Mouse (Mus musculus) hindbrain, embryonic 13.5 days (tissue): Measurements from ENCODE around the gene Gm44502. TPM values are rescaled to one million over a fixed set of nuclear protein-coding genes. Genes with fewer than 3 reads are reported as not detected.

Experiments used
- ATAC-seq: fragments of 200-750 bp; cut with Nextera tagmentation; 2 replicates; pipeline ENCODE4 v1.8.0; 2017; ENCODE audit warnings: moderate TSS enrichment; ENCODE audit not compliant: low FRiP score
- H3K27ac ChIP-seq: fragments of 300-500 bp; sonication (generic); 2 replicates; pipeline ENCODE4 v1.5.1; 2015; ENCODE audit warnings: inconsistent platforms, mild to moderate bottlenecking, moderate library complexity
- H3K27me3 ChIP-seq: fragments of 300-500 bp; sonication (generic); 2 replicates; pipeline ENCODE4 v1.6.1; 2015; ENCODE audit warnings: mild to moderate bottlenecking, inconsistent platforms
- H3K36me3 ChIP-seq: fragments of 300-500 bp; sonication (generic); 2 replicates; pipeline ENCODE4 v1.6.1; 2015; ENCODE audit warnings: mild to moderate bottlenecking, inconsistent platforms
- H3K4me1 ChIP-seq: fragments of 300-500 bp; sonication (generic); replicated peaks from 2 replicates; pipeline ENCODE4 v1.6.1; 2015; ENCODE audit warnings: inconsistent platforms
- H3K4me2 ChIP-seq: fragments of 300-500 bp; sonication (generic); 2 replicates; pipeline ENCODE4 v1.6.1; 2015; ENCODE audit warnings: inconsistent platforms, mild to moderate bottlenecking, moderate library complexity
- H3K4me3 ChIP-seq: fragments of 300-500 bp; sonication (generic); 2 replicates; pipeline ENCODE4 v1.5.1; 2015; ENCODE audit warnings: mild to moderate bottlenecking, inconsistent platforms
- H3K9ac ChIP-seq: fragments of 300-500 bp; sonication (generic); 2 replicates; pipeline ENCODE4 v1.6.1; 2015; ENCODE audit warnings: mild to moderate bottlenecking, inconsistent platforms
- H3K9me3 ChIP-seq: fragments of 300-500 bp; sonication (generic); 2 replicates; pipeline ENCODE4 v1.6.1; 2016; ENCODE audit warnings: inconsistent platforms
- WGBS: fragments of 180-500 bp; shearing (Covaris S2); methylation state at CpG from one replicate; pipeline ENCODE4 v1.1.7; 2015; 5-methylcytosine and 5-hydroxymethylcytosine counted together
- polyA plus RNA-seq: library from polyadenylated mRNA; unstranded; fragments of >200 nt; fragmentation: Nextera tagmentation; extraction: Ambion mirVana; gene quantifications from 2 replicates; pipeline ENCODE4 v1.2.1, GENCODE M21; 2015

The Gm44502 gene
- polyA plus RNA-seq, 1 experiment from 2014 or later = not detected

- H3K4me2 ChIP-seq = no peak overlapping the region
- no peaks in the 10 kb centered on the region for H3K9me3 ChIP-seq
- no peak overlapping the region for H3K27ac ChIP-seq
- ATAC-seq = no peak
- 29% methylated on average over 2 of the region's 2 CpGs for WGBS
- H3K27me3 ChIP-seq = no peaks in the 10 kb centered on the region
- peaks cover 13% of the 10 kb centered on the region for H3K4me1 ChIP-seq
- H3K36me3 ChIP-seq = peaks cover 9% of the 10 kb centered on the region
- no peak overlapping the region for H3K9ac ChIP-seq
- H3K4me3 ChIP-seq = no peak overlapping the region
These were observed 39.1 kb upstream of the Gm44502 start for GRCm38 (mm10) chr15:89468577-89468976.

DNA sequence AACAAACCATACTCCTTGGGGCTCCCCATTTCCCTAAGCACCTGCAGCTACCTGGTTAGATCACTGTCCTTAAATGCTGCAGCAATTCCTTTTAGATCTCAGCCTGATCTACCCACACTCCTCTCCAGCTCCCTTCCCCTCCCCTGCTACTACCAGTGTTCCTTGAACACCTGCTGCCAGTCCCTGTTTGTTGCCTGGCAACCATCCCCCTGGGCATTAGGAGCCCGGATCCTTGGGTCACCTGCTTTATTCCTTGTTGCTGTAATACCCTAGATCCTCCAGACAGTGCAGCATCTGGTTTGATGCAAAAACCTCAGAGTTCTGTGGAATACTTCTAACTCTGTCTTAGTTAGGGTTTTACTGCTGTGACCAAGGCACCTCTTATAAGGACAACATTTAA lies 35.6 kb upstream of the Gm44502 start:
- Histone ChIP-seq H3K36me3 (peaks cover 44% of the 10 kb centered on the region), H3K27ac (peak overlapping the region; percentile 55; the same call in 1 of the 2 replicates), H3K4me1 (peaks cover 13% of the 10 kb centered on the region), H3K9ac (no peak overlapping the region), H3K4me3 (no peak overlapping the region), H3K27me3 (no peaks in the 10 kb centered on the region), H3K9me3 (no peaks in the 10 kb centered on the region), H3K4me2 (no peak overlapping the region)
- ATAC-seq = peak; percentile 47; the same call in 1 of the 2 replicates
- WGBS = 0% methylated on average over 1 of the region's 1 CpGs

DNA sequence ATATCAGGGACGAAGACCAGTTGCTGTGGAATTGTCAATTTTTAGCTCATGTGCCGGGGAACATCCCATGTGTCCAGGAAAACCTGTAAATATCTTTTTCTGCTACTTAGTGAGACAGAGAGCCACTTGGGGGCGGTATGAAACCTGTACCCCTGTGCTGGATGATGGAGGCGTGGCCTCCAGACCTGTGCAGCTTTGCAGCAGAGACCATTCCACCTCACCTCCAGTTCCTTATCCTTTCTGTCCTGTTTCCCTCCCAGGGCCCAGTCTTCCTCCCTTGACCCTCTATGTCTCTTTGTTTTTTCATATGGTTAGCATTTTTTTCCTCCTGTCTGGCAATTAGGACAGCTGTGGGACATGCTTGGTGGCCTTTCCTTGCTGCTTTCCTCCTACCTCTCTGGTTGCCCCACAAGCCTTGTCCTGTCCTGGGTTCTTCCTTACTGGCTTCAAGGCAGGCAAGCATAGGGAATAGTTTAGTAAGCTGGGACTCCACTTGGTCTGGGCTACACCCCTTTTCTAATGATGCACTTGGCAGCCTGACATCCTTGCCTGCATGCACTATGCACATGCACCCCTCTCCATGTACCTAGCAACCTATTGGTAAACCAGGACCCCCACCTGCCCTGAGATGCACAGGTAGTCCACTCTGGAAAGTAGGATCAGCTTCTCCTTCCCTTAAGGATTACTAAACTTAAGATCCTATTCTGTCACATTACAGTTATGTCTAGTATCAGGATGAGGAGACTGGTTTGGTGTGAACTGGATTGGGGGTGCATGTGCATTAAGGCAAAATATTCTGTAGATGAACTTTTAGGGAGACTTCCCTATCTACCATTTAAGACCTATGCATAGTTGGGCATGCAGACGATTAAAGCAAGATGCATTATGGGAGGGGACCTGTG lies 34.1 kb upstream of the Gm44502 start:
- Histone ChIP-seq H3K4me3 (no peak overlapping the region), H3K4me2 (no peak overlapping the region), H3K9ac (no peak overlapping the region), H3K4me1 (peaks cover 13% of the 10 kb centered on the region), H3K27ac (no peak overlapping the region), H3K9me3 (no peaks in the 10 kb centered on the region), H3K36me3 (peaks cover 58% of the 10 kb centered on the region), H3K27me3 (no peaks in the 10 kb centered on the region)
- ATAC-seq = no peak
- WGBS = 75% methylated on average over 5 of the region's 5 CpGs

- no peak overlapping the region for H3K4me3 ChIP-seq
- no peak overlapping the region for H3K9ac ChIP-seq
- H3K27me3 ChIP-seq = no peaks in the 10 kb centered on the region
- ATAC-seq = no peak
- H3K4me2 ChIP-seq = no peak overlapping the region
- peaks cover 72% of the 10 kb centered on the region for H3K36me3 ChIP-seq
- H3K27ac ChIP-seq = no peak overlapping the region
- WGBS = 86% methylated on average over 7 of the region's 7 CpGs
- H3K9me3 ChIP-seq = no peaks in the 10 kb centered on the region
- H3K4me1 ChIP-seq = peaks cover 20% of the 10 kb centered on the region
These were observed 32.7 kb upstream of the Gm44502 start for GRCm38 (mm10) chr15:89462176-89462575.

GRCm38 (mm10) chr15:89461321-89461720 lies 31.8 kb upstream of the Gm44502 start:
- H3K27ac ChIP-seq = no peak overlapping the region
- 88% methylated on average over 15 of the region's 15 CpGs for WGBS

DNA sequence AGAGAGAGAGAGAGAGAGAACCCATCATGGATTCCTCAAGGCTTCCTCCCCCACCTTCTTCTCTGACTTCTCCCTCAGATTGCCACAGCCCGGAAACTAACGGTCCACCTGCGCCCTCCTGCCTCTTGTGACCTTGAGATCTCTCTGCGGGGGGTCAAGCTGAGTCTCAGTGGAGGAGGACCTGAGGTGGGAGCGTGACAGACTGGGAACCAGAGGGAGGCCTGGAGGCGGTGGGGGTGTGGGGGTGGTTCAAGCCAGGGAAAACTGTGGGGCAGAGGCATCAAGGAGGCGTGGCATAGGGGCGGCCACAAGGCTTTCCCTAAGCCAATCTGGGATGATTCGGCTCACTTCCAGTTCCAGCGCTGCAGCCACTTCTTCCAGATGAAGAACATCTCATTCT lies 30.8 kb upstream of the Gm44502 start:
- no peaks in the 10 kb centered on the region for H3K9me3 ChIP-seq
- H3K27ac ChIP-seq = no peak overlapping the region
- peaks cover 82% of the 10 kb centered on the region for H3K36me3 ChIP-seq
- H3K4me1 ChIP-seq = peaks cover 37% of the 10 kb centered on the region
- H3K9ac ChIP-seq = no peak overlapping the region
- no peak overlapping the region for H3K4me3 ChIP-seq
- ATAC-seq = no peak
- no peaks in the 10 kb centered on the region for H3K27me3 ChIP-seq
- H3K4me2 ChIP-seq = no peak overlapping the region
- 77% methylated on average over 10 of the region's 10 CpGs for WGBS

More at GRCm38 (mm10) chr15:89461321-89461720, 31.8 kb upstream of the Gm44502 start:
- H3K36me3 ChIP-seq = peaks cover 81% of the 10 kb centered on the region
- no peaks in the 10 kb centered on the region for H3K9me3 ChIP-seq
- H3K9ac ChIP-seq = no peak overlapping the region
- no peak for ATAC-seq
- peaks cover 29% of the 10 kb centered on the region for H3K4me1 ChIP-seq
- no peak overlapping the region for H3K4me3 ChIP-seq
- H3K27me3 ChIP-seq = no peaks in the 10 kb centered on the region
- no peak overlapping the region for H3K4me2 ChIP-seq

GRCm38 (mm10) chr15:89459821-89460220 lies 30.3 kb upstream of the Gm44502 start:
- no peak overlapping the region for H3K4me2 ChIP-seq
- WGBS = 93% methylated on average over 7 of the region's 7 CpGs
- ATAC-seq = no peak
- H3K9me3 ChIP-seq = no peaks in the 10 kb centered on the region
- peaks cover 82% of the 10 kb centered on the region for H3K36me3 ChIP-seq
- peaks cover 37% of the 10 kb centered on the region for H3K4me1 ChIP-seq
- no peak overlapping the region for H3K27ac ChIP-seq
- H3K9ac ChIP-seq = no peak overlapping the region
- no peaks in the 10 kb centered on the region for H3K27me3 ChIP-seq
- H3K4me3 ChIP-seq = no peak overlapping the region

GRCm38 (mm10) chr15:89458942-89459341 lies 29.4 kb upstream of the Gm44502 start:
- Histone ChIP-seq H3K4me3 (no peak overlapping the region), H3K4me2 (no peak overlapping the region), H3K27me3 (no peaks in the 10 kb centered on the region), H3K9ac (no peak overlapping the region), H3K9me3 (no peaks in the 10 kb centered on the region), H3K27ac (no peak overlapping the region), H3K36me3 (peaks cover 76% of the 10 kb centered on the region), H3K4me1 (peaks cover 36% of the 10 kb centered on the region)
- 94% methylated on average over 15 of the region's 15 CpGs for WGBS
- ATAC-seq = no peak

DNA sequence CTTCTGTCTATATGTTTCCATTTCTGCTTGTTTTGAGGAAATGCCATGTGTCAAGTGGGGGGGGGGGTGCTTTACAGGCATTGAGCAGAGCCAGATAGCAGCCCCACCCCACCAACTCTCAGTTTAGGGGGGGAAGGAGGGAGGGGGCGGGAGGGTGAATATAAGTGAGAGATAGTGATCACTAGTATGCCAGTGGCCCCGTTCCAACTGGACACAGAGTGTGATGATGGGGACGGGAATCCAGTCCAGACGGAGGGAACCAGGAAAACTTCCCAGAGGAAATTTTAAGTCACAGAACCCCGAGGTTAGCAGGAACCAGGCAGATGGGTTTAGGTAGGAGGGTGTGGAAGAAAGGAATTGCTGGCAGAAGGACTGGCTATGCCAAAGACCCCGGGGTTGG lies 26.1 kb upstream of the Gm44502 start:
- Histone ChIP-seq H3K36me3 (peaks cover 43% of the 10 kb centered on the region), H3K4me2 (peak overlapping the region; percentile 87), H3K9me3 (no peaks in the 10 kb centered on the region), H3K27me3 (peaks cover 11% of the 10 kb centered on the region; the same call in 1 of the 2 replicates), H3K4me3 (peak overlapping the region; percentile 72), H3K4me1 (peaks cover 43% of the 10 kb centered on the region), H3K9ac (peak overlapping the region; percentile 88), H3K27ac (no peak overlapping the region)
- ATAC-seq = no peak
- 74% methylated on average over 6 of the region's 6 CpGs for WGBS

DNA sequence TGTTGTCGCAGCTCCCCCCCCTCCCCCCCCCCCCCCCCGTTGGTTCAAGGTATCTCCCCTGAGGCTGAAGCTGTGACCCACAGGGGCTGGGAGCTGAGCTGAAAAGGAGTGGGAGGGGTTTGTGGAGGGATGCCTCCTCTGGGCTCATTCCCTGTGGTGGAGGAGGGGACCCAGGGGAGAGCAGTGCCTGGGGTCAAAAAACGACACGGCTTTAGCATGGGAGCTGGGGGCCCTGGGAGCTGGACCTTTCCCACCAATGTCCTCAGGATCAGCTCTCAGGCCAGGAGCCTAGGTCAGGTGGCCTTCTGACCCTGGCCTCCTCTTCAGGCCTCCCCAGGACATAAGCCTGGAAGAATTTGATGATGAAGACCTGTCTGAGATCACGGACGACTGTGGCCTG lies 25.4 kb upstream of the Gm44502 start:
- peak overlapping the region; percentile 87 for H3K4me2 ChIP-seq
- peaks cover 43% of the 10 kb centered on the region for H3K4me1 ChIP-seq
- peak overlapping the region; percentile 88 for H3K9ac ChIP-seq
- no peaks in the 10 kb centered on the region for H3K9me3 ChIP-seq
- WGBS = 16% methylated on average over 4 of the region's 6 CpGs
- peak overlapping the region; percentile 72 for H3K4me3 ChIP-seq
- H3K36me3 ChIP-seq = peaks cover 36% of the 10 kb centered on the region
- peak overlapping the region; percentile 90 for H3K27ac ChIP-seq
- peaks cover 11% of the 10 kb centered on the region; the same call in 1 of the 2 replicates for H3K27me3 ChIP-seq
- ATAC-seq = no peak

DNA sequence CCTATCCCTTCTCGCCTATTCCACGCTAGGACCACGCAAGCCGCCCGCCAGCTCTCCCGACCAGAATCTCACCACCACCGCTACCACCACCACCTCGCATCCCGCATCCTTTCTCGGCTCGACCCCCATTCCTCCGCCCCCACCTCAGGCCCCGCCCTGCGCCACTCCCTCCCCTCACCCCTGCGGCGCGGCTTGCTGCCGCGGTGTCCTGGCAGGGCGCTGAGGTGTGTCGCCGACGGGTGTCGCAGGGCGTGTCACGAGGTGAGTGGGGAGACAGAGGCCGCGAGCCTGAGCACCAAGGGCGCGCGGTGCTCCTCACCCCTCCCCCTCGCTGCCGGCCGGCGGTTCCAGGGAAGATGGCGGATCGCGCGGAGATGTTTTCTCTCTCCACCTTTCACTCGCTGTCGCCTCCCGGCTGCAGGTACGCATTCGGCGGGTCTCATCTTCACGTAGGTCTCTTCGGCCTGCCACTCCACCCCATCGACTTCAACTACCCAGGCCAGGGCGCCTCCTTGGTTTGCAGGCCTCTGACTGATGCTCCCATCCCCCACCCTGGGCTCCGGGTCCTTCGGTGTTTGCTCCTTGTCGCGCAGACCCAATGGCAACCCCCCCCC lies 24.5 kb upstream of the Gm44502 start, which contains the start of gene Mapk8ip2:
TSS of gene Mapk8ip2 (plus strand) at position 49 of the 614 bp plus-strand sequence.
- peaks cover 28% of the 10 kb centered on the region for H3K36me3 ChIP-seq
- H3K27me3 ChIP-seq = peaks cover 11% of the 10 kb centered on the region; the same call in 1 of the 2 replicates
- H3K9me3 ChIP-seq = no peaks in the 10 kb centered on the region
- ATAC-seq = peak; percentile 85
- H3K4me3 ChIP-seq = peak within 1 kb of the TSS; percentile 72
- peak within 1 kb of the TSS; percentile 88 for H3K9ac ChIP-seq
- WGBS = under 1% methylated on average over 53 of the region's 53 CpGs
- peaks cover 43% of the 10 kb centered on the region for H3K4me1 ChIP-seq
- peak within 1 kb of the TSS; percentile 90 for H3K27ac ChIP-seq
- H3K4me2 ChIP-seq = peak within 1 kb of the TSS; percentile 87
